Mouse (Mus musculus): ENCODE data around the gene Gpr153. TPM values are rescaled to one million over a fixed set of nuclear protein-coding genes. Genes with fewer than 3 reads are reported as not detected.

Gpr153 gene
- polyA plus RNA-seq (2012; fragmentation: generic; extraction: Trizol): under 1 TPM; 0.01 to 0.17 TPM

GRCm38 (mm10) chr4:152273621-152274236 lies at the start of gene Gpr153:
Gene Gpr153, plus strand, starts transcription at chr4:152274232.

DNA sequence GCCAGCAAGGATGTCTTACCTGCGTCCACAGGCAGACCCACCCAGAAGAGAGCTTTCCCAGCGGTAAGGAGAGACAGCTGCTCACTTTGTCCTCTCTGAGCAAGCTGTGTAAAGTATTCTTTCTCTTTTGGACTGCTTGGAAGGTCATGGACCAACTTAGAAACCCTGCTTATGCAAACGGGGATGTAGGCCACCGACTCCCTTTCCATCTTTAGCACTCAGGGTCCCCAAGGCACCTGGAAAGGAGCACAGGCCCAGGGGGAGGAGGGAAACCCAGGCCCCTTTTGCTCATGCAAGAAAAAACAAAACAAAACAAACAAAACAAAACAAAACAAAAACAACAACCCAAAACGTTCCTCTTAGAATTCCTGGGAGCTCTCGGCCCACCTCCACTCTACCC lies 17.5 kb downstream of the Gpr153 start, which contains the start of gene Hes3:
Hes3 (minus strand) TSS at position 101 of the 400 bp plus-strand sequence.

DNA sequence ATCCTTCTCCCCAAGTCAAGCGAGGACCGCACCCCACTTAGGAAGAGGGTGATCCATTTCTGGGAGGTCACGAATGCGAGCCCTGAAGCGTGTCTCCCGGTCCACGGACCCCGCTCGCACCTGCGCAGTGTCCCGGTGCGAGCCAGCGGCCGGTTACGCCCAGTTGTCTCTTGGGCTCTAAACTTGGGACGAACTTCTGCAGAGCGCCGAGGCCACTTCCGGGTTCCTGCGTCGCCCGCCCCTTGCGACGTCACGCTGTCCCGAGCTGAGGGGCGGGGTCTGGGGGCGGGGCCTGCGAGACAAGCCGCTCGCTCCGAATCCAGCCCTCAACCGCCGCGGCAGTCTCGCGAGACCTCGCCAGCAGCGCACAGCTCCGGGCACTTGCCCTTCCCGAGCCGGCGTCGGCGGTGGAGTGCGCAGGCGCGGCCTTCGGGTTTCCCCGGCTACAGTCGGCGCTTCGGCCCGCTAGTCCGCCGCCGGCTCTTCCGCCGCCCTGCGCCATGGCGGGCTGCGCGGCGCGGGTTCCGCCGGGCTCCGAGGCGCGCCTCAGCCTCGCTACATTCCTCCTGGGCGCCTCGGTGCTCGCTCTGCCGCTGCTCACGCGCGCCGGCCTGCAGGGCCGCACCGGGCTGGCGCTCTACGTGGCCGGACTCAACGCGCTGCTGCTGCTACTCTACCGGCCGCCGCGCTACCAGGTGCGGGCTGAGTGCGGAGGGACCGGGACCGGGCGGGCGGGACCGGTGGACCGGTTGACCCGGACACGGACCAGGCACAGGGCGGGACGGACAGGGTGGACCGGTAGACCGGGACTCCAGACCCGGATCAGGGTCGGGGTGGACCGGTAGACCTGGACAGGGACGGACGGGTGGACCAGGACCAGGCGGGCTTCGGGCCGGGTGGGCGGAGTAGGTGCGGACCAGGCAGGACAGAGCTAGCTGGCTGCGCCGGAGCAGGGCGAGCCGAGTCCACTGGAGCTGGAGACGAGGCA lies 23.1 kb downstream of the Gpr153 start, which contains the start of gene Icmt:
Icmt (plus strand) TSS at position 354 of the 988 bp plus-strand sequence.

DNA sequence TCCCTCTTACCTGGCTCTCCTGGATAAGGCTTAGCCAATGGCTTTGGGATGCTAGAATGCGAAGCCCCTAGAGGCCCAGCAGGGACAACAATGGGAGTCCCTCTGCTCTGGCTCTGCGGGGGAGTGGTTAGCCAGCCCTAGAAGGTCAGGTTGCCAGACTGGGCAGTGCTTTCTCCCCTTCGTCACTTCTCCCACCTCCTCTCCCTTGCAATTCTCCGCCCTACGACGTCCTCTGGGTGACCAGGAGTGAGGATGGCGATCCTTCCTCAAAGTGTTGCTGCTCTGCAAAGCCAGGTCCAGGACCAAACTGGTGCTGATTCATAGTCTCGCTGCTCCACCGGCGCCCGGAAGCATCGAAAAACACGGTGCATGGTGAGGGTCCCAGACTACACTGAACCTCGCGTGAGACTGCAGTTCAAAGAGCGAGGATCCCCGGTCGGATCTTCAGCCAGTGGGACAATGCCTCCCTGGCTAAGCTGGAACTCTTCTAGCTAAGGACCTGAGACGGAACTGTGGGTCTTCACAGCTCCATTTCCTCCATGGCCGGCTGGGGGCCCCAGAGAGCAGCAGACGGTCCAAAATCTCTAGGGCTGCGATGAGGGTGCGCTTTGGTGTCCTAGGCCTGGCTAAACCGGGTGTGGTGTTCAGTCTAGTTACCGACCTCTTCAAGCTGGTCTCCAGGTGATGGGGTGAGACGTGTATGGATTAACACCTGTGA lies 44.6 kb downstream of the Gpr153 start, which contains the start of gene Rnf207:
Rnf207 (minus strand) TSS at position 477 of the 718 bp plus-strand sequence.

DNA sequence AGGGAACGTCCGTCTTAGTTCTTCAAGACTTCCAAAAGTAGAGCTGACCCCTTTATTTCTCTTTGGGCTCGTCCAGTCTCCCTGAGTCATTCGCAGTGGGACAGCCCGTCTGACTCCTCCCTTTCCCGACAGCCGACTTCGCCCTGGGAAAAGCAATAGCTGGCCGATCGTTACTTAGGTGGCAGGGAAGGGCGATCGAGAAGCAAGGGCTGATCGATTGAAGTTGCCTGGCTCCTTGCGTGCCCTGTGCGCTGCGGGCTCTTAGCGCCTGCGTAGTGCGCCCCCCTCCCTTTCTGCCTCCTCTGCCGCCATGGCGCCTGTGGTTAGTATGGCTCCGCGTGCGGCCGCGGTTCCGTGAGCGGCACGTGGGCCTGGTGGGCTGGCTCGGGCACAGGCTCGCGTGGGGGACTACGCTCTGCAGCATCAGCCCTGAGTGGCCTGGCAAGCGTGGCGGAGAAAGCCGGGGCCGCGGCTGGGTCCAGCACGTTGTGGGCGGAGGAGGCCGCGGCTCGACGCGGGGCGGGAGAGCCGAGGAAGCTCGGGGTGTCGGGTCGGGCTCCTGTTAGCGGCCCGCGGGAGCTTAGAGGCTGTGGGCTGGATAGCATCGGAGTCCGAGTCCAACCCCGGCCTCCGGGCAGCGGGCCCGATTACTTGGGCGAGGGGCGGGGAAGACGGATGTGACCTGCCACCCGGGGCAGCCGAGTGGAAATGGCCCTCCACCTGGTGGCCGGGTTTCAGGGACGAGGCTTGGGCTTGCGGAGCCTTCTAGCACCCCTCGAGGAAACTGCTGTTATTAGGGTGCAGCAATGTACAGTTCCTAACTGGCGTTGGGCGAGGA lies 51.8 kb downstream of the Gpr153 start, which contains the start of gene Rpl22:
Rpl22 (plus strand) TSS at position 169 of the 838 bp plus-strand sequence.

Other genes starting within 250 kb of the Gpr153 start
- 1 to 10 TPM; 4.5 to 8.4 TPM for gene Zbtb48, start 246.6 kb upstream of the Gpr153 start, polyA plus RNA-seq (2012; fragmentation: generic; extraction: Trizol)
- gene Tas1r1, start 235.7 kb upstream of the Gpr153 start, polyA plus RNA-seq (2012; fragmentation: generic; extraction: Trizol): under 1 TPM; 0.06 to 0.44 TPM
- gene Nol9, start 234.9 kb upstream of the Gpr153 start, polyA plus RNA-seq (2012; fragmentation: generic; extraction: Trizol): 10 to 100 TPM; 10.1 to 10.4 TPM
- gene Plekhg5, start 201.7 kb upstream of the Gpr153 start, polyA plus RNA-seq (2012; fragmentation: generic; extraction: Trizol): 10 to 100 TPM in 1 of 2 experiments, 1 to 10 TPM in 1; 3.5 to 37.6 TPM
- gene Tnfrsf25, start 158.3 kb upstream of the Gpr153 start, polyA plus RNA-seq (2012; fragmentation: generic; extraction: Trizol): 1 to 10 TPM in 1 of 2 experiments, under 1 TPM in 1; 0.04 to 8.1 TPM
- 1 to 10 TPM in 1 of 2 experiments, under 1 TPM in 1; 0.40 to 1.6 TPM for gene Espn, start 121.9 kb upstream of the Gpr153 start, polyA plus RNA-seq (2012; fragmentation: generic; extraction: Trizol)
- not detected for gene Hes2, start 115.4 kb upstream of the Gpr153 start, polyA plus RNA-seq (2012; fragmentation: generic; extraction: Trizol)
- gene Acot7, start 96.1 kb upstream of the Gpr153 start, polyA plus RNA-seq (2012; fragmentation: generic; extraction: Trizol): 100 to 1,000 TPM; 212 to 321 TPM
- under 1 TPM in 1 of 2 experiments, not detected in 1; 0.04 TPM for gene Hes3, start 17.4 kb downstream of the Gpr153 start, polyA plus RNA-seq (2012; fragmentation: generic; extraction: Trizol)
- gene Icmt, start 23.0 kb downstream of the Gpr153 start, polyA plus RNA-seq (2012; fragmentation: generic; extraction: Trizol): 10 to 100 TPM in 1 of 2 experiments, 1 to 10 TPM in 1; 9.7 to 19.0 TPM
- 1 to 10 TPM in 1 of 2 experiments, not detected in 1; 1.9 TPM for gene Rnf207, start 44.8 kb downstream of the Gpr153 start, polyA plus RNA-seq (2012; fragmentation: generic; extraction: Trizol)
- 1,000 to 10,000 TPM; 1,034 to 1,375 TPM for gene Rpl22, start 51.5 kb downstream of the Gpr153 start, polyA plus RNA-seq (2012; fragmentation: generic; extraction: Trizol)
- gene Chd5, start 64.4 kb downstream of the Gpr153 start, polyA plus RNA-seq (2012; fragmentation: generic; extraction: Trizol): under 1 TPM; 0.29 to 0.83 TPM
- gene Nphp4, start 202.5 kb downstream of the Gpr153 start, polyA plus RNA-seq (2012; fragmentation: generic; extraction: Trizol): 1 to 10 TPM; 1.2 to 3.0 TPM
- gene Kcnab2, start 203.6 kb downstream of the Gpr153 start, polyA plus RNA-seq (2012; fragmentation: generic; extraction: Trizol): 1 to 10 TPM; 2.7 to 5.6 TPM

All from C3H10T1/2 (cell line).